Mouse (Mus musculus) neural tube, embryonic 11.5 days (tissue): ENCODE results near the gene Npy4r. TPM values are rescaled to one million over a fixed set of nuclear protein-coding genes. Genes with fewer than 3 reads are reported as not detected.

Experiments
- ATAC-seq: fragments of 200-750 bp; cut with Nextera tagmentation; 2 replicates; pipeline ENCODE4 v1.8.0; 2017; ENCODE audit warnings: moderate number of reproducible peaks, mild to moderate bottlenecking, moderate TSS enrichment, moderate library complexity; ENCODE audit not compliant: insufficient read depth, low FRiP score, low TSS enrichment
- DNase-seq: peaks from one replicate; pipeline ENCODE4 v3.0.0-alpha.2; 2015; ENCODE audit warnings: low spot score
- H3K27ac ChIP-seq: fragments of 300-500 bp; sonication (generic); 2 replicates; pipeline ENCODE4 v1.5.1; 2014; ENCODE audit warnings: low read depth, mild to moderate bottlenecking, low read length
- H3K27me3 ChIP-seq: fragments of 300-500 bp; sonication (generic); 2 replicates; pipeline ENCODE4 v1.6.1; 2014; ENCODE audit warnings: mild to moderate bottlenecking, low read length, mixed read lengths; ENCODE audit not compliant: control insufficient read depth, insufficient read depth
- H3K36me3 ChIP-seq: fragments of 300-500 bp; sonication (generic); 2 replicates; pipeline ENCODE4 v1.6.1; 2014; ENCODE audit warnings: mild to moderate bottlenecking, low read length, moderate library complexity, mixed read lengths; ENCODE audit not compliant: control insufficient read depth, insufficient read depth
- H3K4me1 ChIP-seq: fragments of 300-500 bp; sonication (generic); 2 replicates; pipeline ENCODE4 v1.6.1; 2014; ENCODE audit warnings: low read length, mixed read lengths; ENCODE audit not compliant: control insufficient read depth, insufficient read depth
- H3K4me2 ChIP-seq: fragments of 300-500 bp; sonication (generic); 2 replicates; pipeline ENCODE4 v1.6.1; 2014; ENCODE audit warnings: low read depth, mild to moderate bottlenecking, moderate library complexity
- H3K4me3 ChIP-seq: fragments of 300-500 bp; sonication (generic); 2 replicates; pipeline ENCODE4 v1.5.1; 2014; ENCODE audit warnings: low read depth, low read length
- H3K9ac ChIP-seq: fragments of 300-500 bp; sonication (generic); 2 replicates; pipeline ENCODE4 v1.6.1; 2014; ENCODE audit warnings: mild to moderate bottlenecking, low read length
- H3K9me3 ChIP-seq: fragments of 300-500 bp; sonication (generic); 2 replicates; pipeline ENCODE4 v1.6.1; 2016; ENCODE audit warnings: low read length; ENCODE audit not compliant: control insufficient read depth
- WGBS: fragments of 180-500 bp; shearing (Covaris S2); extraction: QIAGEN DNeasy Blood & Tissue Kit; methylation state at CpG from one replicate; pipeline ENCODE4 v1.1.7; 2014; 5-methylcytosine and 5-hydroxymethylcytosine counted together
- polyA plus RNA-seq: library from polyadenylated mRNA; unstranded; fragments of >200 nt; fragmentation: Nextera tagmentation; extraction: Ambion mirVana; gene quantifications from 2 replicates; pipeline ENCODE4 v1.2.1, GENCODE M21; 2014

Npy4r gene
- polyA plus RNA-seq, 1 experiment from 2014 or later = not detected

DNA sequence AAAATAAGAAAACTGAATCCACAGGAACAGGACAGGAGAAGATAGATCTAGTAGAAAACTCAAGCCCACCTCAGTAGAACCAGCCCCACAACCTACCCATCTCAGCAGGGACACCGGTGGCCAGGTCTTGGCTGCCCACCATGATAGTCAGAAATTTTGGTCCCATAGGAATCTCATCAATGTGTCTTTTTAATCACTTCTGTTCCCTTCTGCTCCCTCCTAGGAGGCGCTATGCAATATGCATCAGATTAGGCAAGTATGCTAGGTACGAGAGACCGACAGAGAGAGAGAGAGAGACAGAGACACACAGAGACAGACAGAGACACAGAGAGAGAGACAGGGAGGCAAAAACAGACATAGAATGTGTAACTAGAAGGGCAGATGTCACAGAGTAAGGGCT lies 30.6 kb downstream of the Npy4r start:
- no peak for ATAC-seq
- Histone ChIP-seq H3K27ac (no peak overlapping the region), H3K4me3 (no peak overlapping the region), H3K9me3 (no peaks in the 10 kb centered on the region), H3K9ac (no peak overlapping the region), H3K36me3 (no peaks in the 10 kb centered on the region), H3K4me2 (no peak overlapping the region), H3K4me1 (no peaks in the 10 kb centered on the region), H3K27me3 (no peaks in the 10 kb centered on the region)
- 92% methylated on average over 4 of the region's 4 CpGs for WGBS
- DNase-seq = no peak

DNA sequence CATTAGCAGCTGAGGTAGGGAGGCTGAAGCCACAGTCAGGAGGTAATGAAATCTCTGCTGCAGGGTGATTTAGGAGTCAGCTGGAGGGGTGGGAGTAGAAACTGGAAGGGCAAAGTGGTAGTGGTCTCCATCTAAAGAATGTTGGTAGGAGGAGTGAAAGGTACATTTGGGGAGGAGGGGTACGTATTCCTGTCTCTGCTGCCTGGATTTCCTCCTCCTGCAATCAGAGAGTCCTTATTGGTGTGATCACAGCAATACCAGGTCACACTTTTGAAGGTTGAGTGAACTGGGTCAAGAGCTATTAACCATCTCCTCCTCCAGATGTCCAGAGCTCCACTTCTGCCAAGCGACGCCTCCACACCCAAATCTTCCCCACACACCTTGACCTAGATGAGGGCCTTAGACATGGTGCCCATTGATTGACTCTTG lies 31.4 kb downstream of the Npy4r start:
- Histone ChIP-seq H3K27me3 (no peaks in the 10 kb centered on the region), H3K27ac (no peak overlapping the region), H3K36me3 (no peaks in the 10 kb centered on the region), H3K4me1 (no peaks in the 10 kb centered on the region), H3K9ac (no peak overlapping the region), H3K4me3 (no peak overlapping the region), H3K9me3 (no peaks in the 10 kb centered on the region), H3K4me2 (no peak overlapping the region)
- 87% methylated on average over 3 of the region's 3 CpGs for WGBS
- ATAC-seq (no peak), DNase-seq (no peak)

DNA sequence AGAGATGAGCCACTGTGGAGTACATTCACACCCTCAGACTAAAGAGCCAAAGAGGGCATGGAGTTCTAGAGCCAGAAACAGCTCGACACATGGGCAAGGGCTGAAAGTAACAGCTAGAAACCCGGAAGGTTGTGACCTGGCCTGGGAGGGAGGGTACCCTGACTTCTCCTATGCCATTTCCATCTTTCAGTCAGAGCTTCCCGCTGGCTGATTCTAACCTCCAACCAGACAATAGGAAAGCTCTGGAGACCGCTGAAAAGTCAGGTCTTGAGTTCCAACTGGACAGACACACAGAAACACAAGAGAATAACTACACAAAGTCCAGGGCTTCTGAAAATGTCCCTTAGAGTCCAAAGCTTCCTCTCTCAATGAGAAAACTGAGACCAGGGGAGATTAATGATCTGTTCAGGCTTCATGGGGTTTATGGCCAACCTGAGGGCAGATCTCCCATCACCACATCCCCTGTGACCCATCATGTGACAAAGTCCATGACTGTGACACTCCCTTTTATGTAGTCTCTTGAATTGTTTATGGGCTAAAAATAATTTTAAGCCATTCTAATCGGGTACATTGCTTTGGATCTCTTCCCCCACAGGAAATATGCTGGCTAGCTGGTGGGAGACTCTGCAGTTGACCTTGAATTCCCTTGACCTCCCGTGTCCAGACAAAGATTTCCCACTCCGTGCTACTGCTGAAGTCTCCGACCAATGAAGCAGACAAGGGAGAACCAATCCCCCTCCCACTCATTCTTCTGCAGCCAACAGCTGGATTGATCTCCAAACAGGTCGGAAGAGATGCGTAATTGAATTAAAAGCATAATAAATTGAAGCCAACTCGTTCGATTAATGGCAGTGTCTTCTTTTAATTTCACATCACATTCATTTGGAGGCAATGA lies 32.0 kb downstream of the Npy4r start:
- DNase-seq (no peak), ATAC-seq (no peak)
- H3K27ac ChIP-seq = no peak overlapping the region
- no peaks in the 10 kb centered on the region for H3K9me3 ChIP-seq
- no peaks in the 10 kb centered on the region for H3K27me3 ChIP-seq
- H3K9ac ChIP-seq = no peak overlapping the region
- no peak overlapping the region for H3K4me3 ChIP-seq
- no peak overlapping the region for H3K4me2 ChIP-seq
- H3K36me3 ChIP-seq = no peaks in the 10 kb centered on the region
- WGBS = 79% methylated on average over 12 of the region's 12 CpGs
- no peaks in the 10 kb centered on the region for H3K4me1 ChIP-seq

DNA sequence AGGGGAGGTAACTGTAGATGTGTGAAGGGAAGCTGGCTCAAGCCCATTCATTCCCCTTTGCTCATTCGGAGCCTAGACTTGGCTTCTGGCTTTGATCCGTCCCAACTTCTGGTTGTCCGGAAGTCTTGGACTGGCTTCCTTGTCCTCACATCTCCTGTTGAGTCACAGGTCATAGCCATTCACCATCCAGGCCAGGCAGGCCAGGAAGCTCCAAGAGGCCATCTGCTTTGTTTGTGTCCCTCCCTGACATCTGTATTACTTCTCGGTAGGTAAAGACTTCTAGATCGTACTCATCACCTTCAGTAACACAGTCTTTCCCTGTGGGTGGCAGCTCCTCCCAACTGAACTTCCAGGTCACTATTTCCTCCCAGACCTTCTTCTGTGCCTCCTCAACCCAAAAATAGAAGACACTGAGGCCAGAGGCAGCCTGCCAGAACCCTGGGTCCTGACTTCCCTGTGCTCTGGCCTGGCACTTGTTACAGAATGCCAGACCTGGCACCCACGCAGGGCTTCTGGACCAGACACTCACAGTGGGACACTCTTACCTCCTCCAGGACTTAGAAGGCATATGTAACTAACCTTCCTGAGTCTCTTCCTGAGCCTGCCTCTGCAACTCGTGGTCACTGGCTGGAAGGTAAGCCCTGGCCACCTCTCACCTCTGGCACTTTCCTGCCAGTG lies 33.1 kb downstream of the Npy4r start:
- no peak overlapping the region for H3K27ac ChIP-seq
- no peak overlapping the region for H3K4me2 ChIP-seq
- no peaks in the 10 kb centered on the region for H3K4me1 ChIP-seq
- no peaks in the 10 kb centered on the region for H3K27me3 ChIP-seq
- no peak for DNase-seq
- H3K36me3 ChIP-seq = no peaks in the 10 kb centered on the region
- H3K9me3 ChIP-seq = no peaks in the 10 kb centered on the region
- H3K4me3 ChIP-seq = no peak overlapping the region
- no peak overlapping the region for H3K9ac ChIP-seq
- ATAC-seq = no peak
- 77% methylated on average over 7 of the region's 7 CpGs for WGBS

DNA sequence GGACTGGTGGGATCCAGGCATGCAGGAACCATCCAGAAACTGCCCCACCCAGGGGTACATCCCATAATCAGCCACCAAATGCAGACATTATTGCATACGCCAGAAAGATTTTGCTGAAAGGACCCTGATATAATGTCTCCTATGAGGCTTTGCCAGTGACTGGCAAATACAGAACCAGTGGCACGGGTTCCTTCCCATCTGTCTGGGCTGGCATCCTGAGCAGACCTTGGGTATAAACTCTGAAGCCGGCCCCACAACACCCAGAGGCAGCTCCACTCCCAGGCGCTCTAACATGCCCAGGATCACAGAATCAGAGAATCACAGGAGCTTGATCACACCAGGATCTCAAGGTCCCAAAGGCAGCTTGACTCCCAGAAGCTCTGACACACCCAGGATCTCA lies 38.0 kb downstream of the Npy4r start:
- Histone ChIP-seq H3K9me3 (no peaks in the 10 kb centered on the region), H3K27ac (no peak overlapping the region), H3K36me3 (no peaks in the 10 kb centered on the region), H3K27me3 (no peaks in the 10 kb centered on the region), H3K4me2 (no peak overlapping the region), H3K4me1 (no peaks in the 10 kb centered on the region), H3K4me3 (no peak overlapping the region), H3K9ac (no peak overlapping the region)
- ATAC-seq = no peak
- 83% methylated on average over 4 of the region's 4 CpGs for WGBS
- DNase-seq = no peak

DNA sequence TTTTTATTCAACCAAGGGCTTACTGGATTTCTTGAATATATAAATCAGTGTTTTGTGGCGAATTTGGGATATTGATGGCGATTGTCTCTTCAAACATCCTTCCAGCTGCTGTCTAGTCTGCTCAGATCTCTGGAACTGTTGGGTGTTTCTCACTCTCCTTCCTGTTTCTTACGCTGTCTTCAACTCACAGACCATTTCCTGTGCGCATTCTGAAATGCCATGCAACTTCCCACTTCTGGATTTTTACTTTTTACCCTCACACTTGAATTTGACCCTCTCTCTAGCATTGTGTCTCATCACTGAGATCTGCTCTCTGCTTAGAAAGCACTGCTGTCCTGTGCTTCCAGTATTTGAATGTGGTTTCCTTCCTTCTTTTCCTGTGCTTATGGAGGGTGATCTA lies 44.7 kb downstream of the Npy4r start:
- Histone ChIP-seq H3K27ac (no peak overlapping the region), H3K36me3 (no peaks in the 10 kb centered on the region), H3K4me3 (no peak overlapping the region), H3K27me3 (no peaks in the 10 kb centered on the region), H3K4me1 (no peaks in the 10 kb centered on the region), H3K4me2 (no peak overlapping the region), H3K9me3 (no peaks in the 10 kb centered on the region), H3K9ac (no peak overlapping the region)
- ATAC-seq (no peak), DNase-seq (no peak)
- 91% methylated on average over 4 of the region's 4 CpGs for WGBS

DNA sequence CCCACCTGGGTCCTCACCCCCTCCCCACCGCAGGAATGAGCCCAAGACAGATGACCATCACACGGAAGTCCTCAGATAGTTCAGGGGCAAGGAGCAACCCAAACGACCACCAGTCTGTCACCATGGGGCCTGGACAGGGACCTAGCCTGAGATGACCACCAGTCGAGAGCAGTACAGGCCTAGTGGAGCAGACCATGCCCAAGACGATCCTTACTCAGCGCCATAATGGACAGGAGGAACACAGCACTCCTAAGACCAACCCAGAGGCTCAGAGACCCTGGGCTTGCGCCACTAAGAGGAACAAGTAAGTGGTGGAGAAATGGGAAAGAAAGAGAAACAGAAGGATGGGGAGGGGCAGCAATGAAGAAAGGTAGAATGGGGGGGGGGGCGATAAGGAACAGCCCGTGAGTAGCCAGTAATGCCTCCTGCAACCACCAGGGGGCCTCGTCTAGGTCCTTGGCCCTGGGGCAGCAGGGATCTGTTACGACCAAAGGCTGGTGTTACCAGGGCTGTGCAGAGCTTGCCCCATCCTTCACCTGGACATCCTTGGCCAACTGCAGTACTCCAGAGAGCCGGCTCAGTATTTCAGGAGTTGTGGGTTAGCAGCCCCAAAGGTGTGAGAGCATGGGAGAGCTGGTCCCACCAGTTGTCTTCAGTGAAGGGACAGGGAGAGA lies 45.8 kb downstream of the Npy4r start:
- Histone ChIP-seq H3K9me3 (no peaks in the 10 kb centered on the region), H3K27ac (no peak overlapping the region), H3K9ac (no peak overlapping the region), H3K4me1 (no peaks in the 10 kb centered on the region), H3K36me3 (no peaks in the 10 kb centered on the region), H3K4me3 (no peak overlapping the region), H3K27me3 (no peaks in the 10 kb centered on the region), H3K4me2 (no peak overlapping the region)
- 61% methylated on average over 11 of the region's 12 CpGs for WGBS
- ATAC-seq = no peak
- DNase-seq = no peak

DNA sequence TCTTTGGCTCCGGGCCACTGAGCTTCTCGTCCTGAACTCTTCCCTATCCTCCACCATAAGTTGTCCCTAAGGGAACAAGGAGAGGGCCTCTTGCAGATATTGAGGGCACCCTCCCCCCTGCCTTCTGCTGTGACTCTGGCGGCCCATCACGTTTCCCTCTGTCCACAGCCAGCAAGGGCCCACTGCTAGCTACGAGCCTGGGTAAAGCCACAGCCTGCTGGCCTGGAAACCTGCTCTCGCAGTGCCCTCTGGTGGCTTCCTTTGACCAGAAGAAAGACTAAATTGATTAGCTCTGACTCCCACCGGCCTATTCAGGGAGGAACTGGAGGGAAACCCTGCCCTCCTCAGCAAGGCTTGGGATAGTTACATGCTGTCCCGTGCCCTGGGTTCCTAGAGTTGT lies 47.4 kb downstream of the Npy4r start:
- Histone ChIP-seq H3K4me1 (no peaks in the 10 kb centered on the region), H3K4me3 (no peak overlapping the region), H3K27me3 (no peaks in the 10 kb centered on the region), H3K9me3 (no peaks in the 10 kb centered on the region), H3K4me2 (no peak overlapping the region), H3K27ac (no peak overlapping the region), H3K36me3 (no peaks in the 10 kb centered on the region), H3K9ac (no peak overlapping the region)
- WGBS = 23% methylated on average over 8 of the region's 8 CpGs
- DNase-seq (peak; percentile 74), ATAC-seq (no peak)
